Mouse (Mus musculus) intestine, embryonic 14.5 days (tissue): ENCODE results near the gene Ptprn2. TPM values are rescaled to one million over a fixed set of nuclear protein-coding genes. Genes with fewer than 3 reads are reported as not detected.

ENCODE experiments used
- ATAC-seq: fragments of 200-750 bp; cut with Nextera tagmentation; replicated peaks from 2 replicates; pipeline ENCODE4 v1.8.0; 2017; ENCODE audit warnings: low read depth, moderate number of reproducible peaks, moderate TSS enrichment, moderate library complexity; ENCODE audit not compliant: low FRiP score, low TSS enrichment
- DNase-seq: peaks from one replicate; pipeline ENCODE4 v3.0.0-alpha.2; 2018; ENCODE audit warnings: low spot score
- H3K27ac ChIP-seq: fragments of 300-500 bp; sonication (generic); 2 replicates; pipeline ENCODE4 v1.5.1; 2014; ENCODE audit warnings: low read depth, mild to moderate bottlenecking, control low read depth
- H3K27me3 ChIP-seq: fragments of 300-500 bp; sonication (generic); replicated peaks from 2 replicates; pipeline ENCODE4 v1.6.1; 2014; ENCODE audit warnings: low read length, control low read depth; ENCODE audit not compliant: control insufficient read depth, insufficient read depth
- H3K36me3 ChIP-seq: fragments of 300-500 bp; sonication (generic); 2 replicates; pipeline ENCODE4 v1.6.1; 2014; ENCODE audit warnings: low read length, control low read depth; ENCODE audit not compliant: control insufficient read depth, insufficient read depth
- H3K4me1 ChIP-seq: fragments of 300-500 bp; sonication (generic); replicated peaks from 2 replicates; pipeline ENCODE4 v1.6.1; 2014; ENCODE audit warnings: low read length, control low read depth, mixed read lengths; ENCODE audit not compliant: control insufficient read depth, insufficient read depth
- H3K4me2 ChIP-seq: fragments of 300-500 bp; sonication (generic); 2 replicates; pipeline ENCODE4 v1.6.1; 2014; ENCODE audit warnings: low read length
- H3K4me3 ChIP-seq: fragments of 300-500 bp; sonication (generic); 2 replicates; pipeline ENCODE4 v1.5.1; 2014; ENCODE audit warnings: low read depth, low read length, control low read depth, mixed read lengths
- H3K9ac ChIP-seq: fragments of 300-500 bp; sonication (generic); 2 replicates; pipeline ENCODE4 v1.6.1; 2014; ENCODE audit warnings: mild to moderate bottlenecking, low read length
- H3K9me3 ChIP-seq: fragments of 300-500 bp; sonication (generic); 2 replicates; pipeline ENCODE4 v1.6.1; 2016; ENCODE audit warnings: low read length, control low read depth; ENCODE audit not compliant: control insufficient read depth
- WGBS: fragments of 180-500 bp; shearing (Covaris S2); extraction: QIAGEN DNeasy Blood & Tissue Kit; methylation state at CpG from one replicate; pipeline ENCODE4 v1.1.7; 2014; 5-methylcytosine and 5-hydroxymethylcytosine counted together
- polyA plus RNA-seq: library from polyadenylated mRNA; unstranded; fragments of >200 nt; fragmentation: Nextera tagmentation; extraction: Ambion mirVana; gene quantifications from 2 replicates; pipeline ENCODE4 v1.2.1, GENCODE M21; 2014

Ptprn2 gene
- polyA plus RNA-seq, 1 experiment from 2014 or later, result 2.0 TPM

- H3K9me3 ChIP-seq, result no peaks in the 10 kb centered on the region
- no peaks in the 10 kb centered on the region for H3K27me3 ChIP-seq
- no peak overlapping the region for H3K9ac ChIP-seq
- ATAC-seq (no peak), DNase-seq (no peak)
- H3K4me1 ChIP-seq, result no peaks in the 10 kb centered on the region
- 62% methylated on average over 2 of the region's 2 CpGs for WGBS
- H3K4me3 ChIP-seq, result no peak overlapping the region
- H3K27ac ChIP-seq, result no peak overlapping the region
- H3K36me3 ChIP-seq, result no peaks in the 10 kb centered on the region
- H3K4me2 ChIP-seq, result no peak overlapping the region
Observed at GRCm38 (mm10) chr12:116804712-116805111, 319.2 kb downstream of the Ptprn2 start.

- Histone ChIP-seq H3K9ac (no peak overlapping the region), H3K27me3 (no peaks in the 10 kb centered on the region), H3K27ac (no peak overlapping the region), H3K4me2 (no peak overlapping the region), H3K9me3 (no peaks in the 10 kb centered on the region), H3K4me1 (no peaks in the 10 kb centered on the region), H3K36me3 (no peaks in the 10 kb centered on the region), H3K4me3 (no peak overlapping the region)
- ATAC-seq (no peak), DNase-seq (no peak)
- 42% methylated on average over 2 of the region's 2 CpGs for WGBS
Observed at GRCm38 (mm10) chr12:116805129-116805809, 319.7 kb downstream of the Ptprn2 start.

- DNase-seq, result no peak
- no peaks in the 10 kb centered on the region for H3K36me3 ChIP-seq
- H3K9ac ChIP-seq, result no peak overlapping the region
- no peak overlapping the region for H3K4me3 ChIP-seq
- no peak overlapping the region for H3K4me2 ChIP-seq
- H3K4me1 ChIP-seq, result no peaks in the 10 kb centered on the region
- 79% methylated on average over 2 of the region's 2 CpGs for WGBS
- ATAC-seq, result no peak
- H3K9me3 ChIP-seq, result no peaks in the 10 kb centered on the region
- H3K27ac ChIP-seq, result no peak overlapping the region
- H3K27me3 ChIP-seq, result no peaks in the 10 kb centered on the region
Observed at GRCm38 (mm10) chr12:116806089-116806488, 320.6 kb downstream of the Ptprn2 start.

- Histone ChIP-seq H3K4me3 (no peak overlapping the region), H3K9ac (no peak overlapping the region), H3K4me2 (no peak overlapping the region), H3K27me3 (no peaks in the 10 kb centered on the region), H3K4me1 (no peaks in the 10 kb centered on the region), H3K27ac (no peak overlapping the region), H3K36me3 (no peaks in the 10 kb centered on the region), H3K9me3 (no peaks in the 10 kb centered on the region)
- no peak for ATAC-seq
- 81% methylated on average over 5 of the region's 5 CpGs for WGBS
- DNase-seq, result no peak
Observed at GRCm38 (mm10) chr12:116813012-116813411, 327.5 kb downstream of the Ptprn2 start.

GRCm38 (mm10) chr12:116819836-116820235 lies 334.3 kb downstream of the Ptprn2 start:
- ATAC-seq (no peak), DNase-seq (no peak)
- Histone ChIP-seq H3K4me1 (no peaks in the 10 kb centered on the region), H3K9me3 (no peaks in the 10 kb centered on the region), H3K9ac (no peak overlapping the region), H3K36me3 (no peaks in the 10 kb centered on the region), H3K4me3 (no peak overlapping the region), H3K27me3 (no peaks in the 10 kb centered on the region), H3K4me2 (no peak overlapping the region), H3K27ac (no peak overlapping the region)
- WGBS, result 81% methylated on average over 2 of the region's 2 CpGs

GRCm38 (mm10) chr12:116823341-116823740 lies 337.8 kb downstream of the Ptprn2 start:
- H3K27ac ChIP-seq, result no peak overlapping the region
- DNase-seq (no peak), ATAC-seq (no peak)
- H3K9ac ChIP-seq, result no peak overlapping the region
- H3K4me3 ChIP-seq, result no peak overlapping the region
- H3K4me1 ChIP-seq, result no peaks in the 10 kb centered on the region
- H3K27me3 ChIP-seq, result no peaks in the 10 kb centered on the region
- no peaks in the 10 kb centered on the region for H3K9me3 ChIP-seq
- no peaks in the 10 kb centered on the region for H3K36me3 ChIP-seq
- WGBS, result 91% methylated on average over 3 of the region's 3 CpGs
- no peak overlapping the region for H3K4me2 ChIP-seq

- 40% methylated on average over 7 of the region's 7 CpGs for WGBS
- Histone ChIP-seq H3K27ac (no peak overlapping the region), H3K4me2 (no peak overlapping the region), H3K27me3 (no peaks in the 10 kb centered on the region), H3K9ac (no peak overlapping the region), H3K4me3 (no peak overlapping the region), H3K9me3 (no peaks in the 10 kb centered on the region), H3K36me3 (no peaks in the 10 kb centered on the region), H3K4me1 (no peaks in the 10 kb centered on the region)
- no peak for DNase-seq
- ATAC-seq, result no peak
Observed at GRCm38 (mm10) chr12:116827748-116828147, 342.2 kb downstream of the Ptprn2 start.

GRCm38 (mm10) chr12:116838611-116839192 lies 353.2 kb downstream of the Ptprn2 start:
- no peak overlapping the region for H3K9ac ChIP-seq

GRCm38 (mm10) chr12:116842723-116843272 lies 357.3 kb downstream of the Ptprn2 start:
- no peaks in the 10 kb centered on the region for H3K4me1 ChIP-seq
- no peaks in the 10 kb centered on the region for H3K27me3 ChIP-seq
- DNase-seq, result no peak
- no peaks in the 10 kb centered on the region for H3K9me3 ChIP-seq
- H3K4me2 ChIP-seq, result no peak overlapping the region
- no peak overlapping the region for H3K9ac ChIP-seq
- H3K36me3 ChIP-seq, result no peaks in the 10 kb centered on the region
- no peak overlapping the region for H3K4me3 ChIP-seq
- H3K27ac ChIP-seq, result no peak overlapping the region
- WGBS, result 73% methylated on average over 8 of the region's 8 CpGs
- ATAC-seq, result no peak

More at GRCm38 (mm10) chr12:116838611-116839192, 353.2 kb downstream of the Ptprn2 start:
- DNase-seq (no peak), ATAC-seq (no peak)
- 65% methylated on average over 3 of the region's 3 CpGs for WGBS
- no peak overlapping the region for H3K27ac ChIP-seq
- H3K36me3 ChIP-seq, result no peaks in the 10 kb centered on the region
- H3K4me1 ChIP-seq, result no peaks in the 10 kb centered on the region
- no peak overlapping the region for H3K4me3 ChIP-seq
- H3K9me3 ChIP-seq, result no peaks in the 10 kb centered on the region
- no peaks in the 10 kb centered on the region for H3K27me3 ChIP-seq
- no peak overlapping the region for H3K4me2 ChIP-seq
